Mouse (Mus musculus) kidney, adult 2 months (tissue): ENCODE measurements around the gene Armc6.

ENCODE experiments used
- CTCF ChIP-seq: fragments of 200-500 bp; conservative IDR thresholded peaks from 2 replicates; pipeline ENCODE4 v1.5.1; 2011; ENCODE audit warnings: low read depth, mild to moderate bottlenecking, control low read depth, low read length, moderate library complexity, mixed read lengths; ENCODE audit not compliant: insufficient read depth, insufficient read length
- POLR2A ChIP-seq: fragments of 200-500 bp; IDR thresholded peaks from one replicate; pipeline ENCODE4 v1.6.1; 2011; ENCODE audit warnings: low read depth, low read length, control low read depth

DNA sequence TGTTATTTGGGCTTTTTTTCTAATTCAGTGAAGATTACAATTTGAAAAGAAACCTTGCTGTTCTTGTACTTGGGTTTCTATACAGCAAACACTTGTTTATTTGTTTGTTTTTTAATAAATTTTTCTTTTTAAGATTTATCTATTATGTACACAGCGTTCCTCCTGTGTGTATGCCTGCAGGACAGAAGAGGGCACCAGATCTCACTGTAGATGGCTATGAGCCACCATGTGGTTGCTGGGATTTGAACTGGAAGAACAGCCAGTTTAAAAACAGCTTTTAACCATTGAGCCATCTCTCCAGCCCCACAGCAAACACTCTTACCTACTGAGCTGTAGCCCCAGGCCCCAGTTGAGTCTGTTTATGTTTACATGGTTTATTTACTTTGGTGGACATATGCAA is 20.4 kb upstream of the Armc6 start:
- TF ChIP-seq POLR2A (no peak), CTCF (no peak)
